Mouse (Mus musculus) stomach, postnatal 0 days (tissue): ENCODE results near the gene Tppp2.

ENCODE experiments used
- CTCF ChIP-seq: IDR thresholded peaks from 2 replicates; pipeline ENCODE4 v1.5.1; 2016; ENCODE audit warnings: antibody characterized with exemption, low read depth, mild to moderate bottlenecking, moderate library complexity
- EP300 ChIP-seq: optimal IDR thresholded peaks from 2 replicates; pipeline ENCODE3; 2016; ENCODE audit warnings: antibody characterized with exemption

GRCm38 (mm10) chr14:51886051-51886450 is 32.2 kb upstream of the Tppp2 start:
- TF ChIP-seq CTCF: no peak
- no peak for TF ChIP-seq EP300
